Mouse (Mus musculus): ENCODE measurements around the gene Slc15a3.

- TF ChIP-seq GATA1 (IDR thresholded peaks at IDR 0.05; ENCODE audit: borderline replicate concordance, low read length) (no peak), CTCF (IDR thresholded peaks at IDR 0.05; ENCODE audit: low read depth, low read length) (no peak), GATA2 (IDR thresholded peaks at IDR 0.05; ENCODE audit: borderline replicate concordance, low read depth, low read length) (no peak), POLR2AphosphoS5 (IDR thresholded peaks at IDR 0.05; ENCODE audit: insufficient replicate concordance, low read depth, low read length) (no peak), TAL1 (conservative IDR thresholded peaks at IDR 0.05; ENCODE audit: low read depth, low read length) (no peak)
These were observed 28.6 kb downstream of the Slc15a3 start for GRCm38 (mm10) chr19:10867946-10868622.

All from G1E (cell line).